Mouse (Mus musculus) stomach, postnatal 0 days (tissue): ENCODE measurements around the gene Ubash3a.

ENCODE experiments used
- CTCF ChIP-seq: IDR thresholded peaks from 2 replicates; pipeline ENCODE4 v1.5.1; 2016; ENCODE audit warnings: antibody characterized with exemption, low read depth, mild to moderate bottlenecking, moderate library complexity
- EP300 ChIP-seq: optimal IDR thresholded peaks from 2 replicates; pipeline ENCODE3; 2016; ENCODE audit warnings: antibody characterized with exemption

- TF ChIP-seq CTCF (no peak), EP300 (no peak)
Observed at GRCm38 (mm10) chr17:31290311-31290710, 82.6 kb downstream of the Ubash3a start.
